Mouse (Mus musculus): ENCODE data around the gene Dlgap4. TPM values are rescaled to one million over a fixed set of nuclear protein-coding genes. Genes with fewer than 3 reads are reported as not detected.

Gene Dlgap4
- polyA plus RNA-seq, 1 experiment from 2014 or later, result 56.3 TPM

DNA sequence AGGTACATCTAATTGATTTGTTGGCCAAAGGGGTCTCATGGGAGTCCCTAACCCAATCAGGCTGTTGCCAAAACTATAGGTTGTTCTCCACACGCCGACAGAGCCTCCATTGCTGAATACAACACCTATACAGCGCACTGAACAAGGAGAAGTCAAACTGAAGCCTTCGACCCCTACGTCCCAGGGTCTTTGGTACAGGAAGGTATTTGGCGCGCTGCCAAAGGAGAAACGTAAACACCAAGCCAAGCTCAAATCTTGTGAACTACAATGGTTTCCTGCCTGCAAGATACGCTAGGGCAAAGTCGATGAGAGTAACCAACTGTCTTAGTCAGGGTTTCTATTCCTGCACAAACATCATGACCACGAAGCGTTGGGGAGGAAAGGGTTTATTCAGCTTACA is 155.8 kb downstream of the Dlgap4 start:
- no peak for ATAC-seq (ENCODE audit: insufficient read depth, low FRiP score, low read depth)
- Histone ChIP-seq H3K9me3 (no peaks in the 10 kb centered on the region), H3K27me3 (replicated peaks) (no peaks in the 10 kb centered on the region), H3K27ac (no peak overlapping the region), H3K9ac (no peak overlapping the region), H3K4me2 (no peak overlapping the region), H3K36me3 (no peaks in the 10 kb centered on the region), H3K4me3 (replicated peaks) (no peak overlapping the region), H3K4me1 (no peaks in the 10 kb centered on the region)
- 56% methylated on average over 12 of the region's 12 CpGs for WGBS

DNA sequence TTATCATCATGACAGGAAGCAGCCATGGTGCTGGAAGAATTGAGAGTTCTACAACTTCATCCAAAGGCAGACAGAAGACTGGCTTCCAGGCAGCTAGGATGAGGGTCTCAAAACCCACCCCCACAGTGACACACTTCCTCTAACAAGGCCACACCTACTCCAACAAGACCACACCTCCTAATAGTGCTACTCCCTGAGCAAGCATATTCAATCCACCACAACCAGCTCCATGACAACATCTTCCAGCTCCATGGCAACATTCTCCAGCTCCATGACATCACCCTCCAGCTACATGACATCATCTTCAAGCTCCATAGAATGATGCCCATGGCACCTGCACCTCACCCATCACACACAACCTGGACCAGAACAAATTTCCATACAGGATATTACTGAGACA is 160.0 kb downstream of the Dlgap4 start:
- Histone ChIP-seq H3K9me3 (no peaks in the 10 kb centered on the region), H3K4me2 (no peak overlapping the region), H3K27me3 (replicated peaks) (no peaks in the 10 kb centered on the region), H3K27ac (no peak overlapping the region), H3K4me3 (replicated peaks) (no peak overlapping the region), H3K4me1 (peaks cover 13% of the 10 kb centered on the region; the same call in 1 of the 2 replicates), H3K36me3 (no peaks in the 10 kb centered on the region), H3K9ac (no peak overlapping the region)
- ATAC-seq (ENCODE audit: insufficient read depth, low FRiP score, low read depth), result no peak

- H3K4me3 ChIP-seq (replicated peaks), result peak overlapping the region; percentile 50
- H3K4me1 ChIP-seq, result peaks cover 17% of the 10 kb centered on the region; the same call in 1 of the 2 replicates
- H3K4me2 ChIP-seq, result peak overlapping the region; percentile 61
- ATAC-seq (ENCODE audit: insufficient read depth, low FRiP score, low read depth), result no peak
- H3K9ac ChIP-seq, result peak overlapping the region; percentile 32
- no peaks in the 10 kb centered on the region for H3K27me3 ChIP-seq (replicated peaks)
- H3K9me3 ChIP-seq, result no peaks in the 10 kb centered on the region
- no peaks in the 10 kb centered on the region for H3K36me3 ChIP-seq
- 56% methylated on average over 13 of the region's 13 CpGs for WGBS
- peak overlapping the region; percentile 95 for H3K27ac ChIP-seq
Observed at GRCm38 (mm10) chr2:156774035-156774737, 160.7 kb downstream of the Dlgap4 start.

GRCm38 (mm10) chr2:156774738-156775454 is 161.4 kb downstream of the Dlgap4 start, which contains the start of gene Myl9:
Gene Myl9 (plus strand): TSS chr2:156775420.
- no peaks in the 10 kb centered on the region for H3K9me3 ChIP-seq
- H3K4me3 ChIP-seq (replicated peaks), result peak within 1 kb of the TSS; percentile 50
- H3K4me1 ChIP-seq, result peaks cover 18% of the 10 kb centered on the region; the same call in 1 of the 2 replicates
- H3K9ac ChIP-seq, result peak within 1 kb of the TSS; percentile 52
- peak; percentile 88 for ATAC-seq (ENCODE audit: insufficient read depth, low FRiP score, low read depth)
- H3K36me3 ChIP-seq, result no peaks in the 10 kb centered on the region
- peak within 1 kb of the TSS; percentile 61 for H3K4me2 ChIP-seq
- H3K27ac ChIP-seq, result peak within 1 kb of the TSS; percentile 95
- H3K27me3 ChIP-seq (replicated peaks), result no peaks in the 10 kb centered on the region
- 5% methylated on average over 28 of the region's 28 CpGs for WGBS

- no peaks in the 10 kb centered on the region for H3K9me3 ChIP-seq
- H3K27ac ChIP-seq, result peak overlapping the region; percentile 89
- ATAC-seq (ENCODE audit: insufficient read depth, low FRiP score, low read depth), result no peak
- peak overlapping the region; percentile 52 for H3K9ac ChIP-seq
- WGBS, result 29% methylated on average over 17 of the region's 17 CpGs
- H3K36me3 ChIP-seq, result no peaks in the 10 kb centered on the region
- H3K27me3 ChIP-seq (replicated peaks), result no peaks in the 10 kb centered on the region
- H3K4me2 ChIP-seq, result peak overlapping the region; percentile 61
- H3K4me3 ChIP-seq (replicated peaks), result peak overlapping the region; percentile 50
- peaks cover 26% of the 10 kb centered on the region for H3K4me1 ChIP-seq
Observed at GRCm38 (mm10) chr2:156775455-156776435, 162.2 kb downstream of the Dlgap4 start.

DNA sequence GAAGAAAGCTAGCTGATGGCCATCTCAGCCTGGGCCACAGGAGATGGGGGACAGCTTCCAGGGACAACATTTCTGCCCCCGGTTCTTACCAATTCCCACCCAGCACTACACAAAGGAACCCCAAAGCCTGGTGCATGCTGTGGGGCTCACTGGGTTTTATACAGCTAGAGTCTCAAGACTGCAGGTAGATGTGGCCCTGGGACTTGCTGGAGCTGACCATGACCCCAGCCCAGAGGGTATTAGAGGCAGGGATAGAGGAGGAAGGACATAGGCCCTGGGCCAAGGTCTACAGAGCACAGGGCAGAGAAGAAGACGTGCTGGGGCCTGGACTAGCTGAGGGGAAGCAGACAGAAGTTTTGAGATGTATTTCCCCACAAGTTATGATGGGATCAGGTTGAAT is 163.4 kb downstream of the Dlgap4 start:
- H3K9ac ChIP-seq, result peak overlapping the region; percentile 1; the same call in 1 of the 2 replicates
- 85% methylated on average over 2 of the region's 2 CpGs for WGBS
- H3K27ac ChIP-seq, result peak overlapping the region; percentile 51
- peak overlapping the region; percentile 36 for H3K4me3 ChIP-seq (replicated peaks)
- H3K27me3 ChIP-seq (replicated peaks), result no peaks in the 10 kb centered on the region
- no peaks in the 10 kb centered on the region for H3K36me3 ChIP-seq
- H3K4me2 ChIP-seq, result peak overlapping the region; percentile 49
- ATAC-seq (ENCODE audit: insufficient read depth, low FRiP score, low read depth), result no peak
- no peaks in the 10 kb centered on the region for H3K9me3 ChIP-seq
- H3K4me1 ChIP-seq, result peaks cover 31% of the 10 kb centered on the region

DNA sequence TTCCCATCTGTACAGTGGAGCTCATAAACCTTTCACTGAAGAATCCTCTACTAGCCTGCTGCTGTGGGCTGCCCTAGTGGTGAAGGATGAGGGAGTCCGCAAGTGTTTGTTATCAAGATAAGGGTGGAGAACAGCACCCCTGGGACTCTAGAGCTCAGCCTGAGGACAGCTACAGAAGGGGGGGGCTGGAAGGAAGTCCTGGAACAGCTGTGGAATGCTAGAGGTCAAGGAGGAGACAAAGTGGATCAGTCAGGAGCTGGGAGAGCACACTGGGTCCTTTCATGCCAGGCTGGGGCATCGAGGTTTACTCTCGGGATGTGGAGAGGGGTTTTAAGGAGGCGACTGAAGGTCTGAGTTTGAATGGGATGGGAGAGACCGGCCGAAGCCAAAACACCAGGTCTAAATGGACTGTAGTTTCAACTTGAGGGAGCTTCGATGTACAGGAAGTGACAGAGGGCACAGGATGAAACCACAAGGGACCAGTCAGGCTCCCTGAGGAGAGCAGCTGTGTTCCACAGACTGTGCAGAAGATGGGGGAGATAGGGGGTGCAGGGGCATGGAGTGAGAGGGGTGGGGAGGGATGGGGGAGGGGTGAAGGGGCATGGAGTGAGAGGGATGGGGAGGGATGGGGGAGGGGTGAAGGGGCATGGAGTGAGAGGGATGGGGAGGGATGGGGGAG is 164.0 kb downstream of the Dlgap4 start:
- H3K9me3 ChIP-seq, result no peaks in the 10 kb centered on the region
- no peaks in the 10 kb centered on the region for H3K36me3 ChIP-seq
- ATAC-seq (ENCODE audit: insufficient read depth, low FRiP score, low read depth), result no peak
- peak overlapping the region; percentile 1; the same call in 1 of the 2 replicates for H3K9ac ChIP-seq
- H3K4me1 ChIP-seq, result peaks cover 31% of the 10 kb centered on the region
- peak overlapping the region; percentile 49 for H3K4me2 ChIP-seq
- 42% methylated on average over 7 of the region's 7 CpGs for WGBS
- H3K27me3 ChIP-seq (replicated peaks), result no peaks in the 10 kb centered on the region
- peak overlapping the region; percentile 36 for H3K4me3 ChIP-seq (replicated peaks)
- peak overlapping the region; percentile 51; the same call in 1 of the 2 replicates for H3K27ac ChIP-seq

- no peak for ATAC-seq (ENCODE audit: insufficient read depth, low FRiP score, low read depth)
- Histone ChIP-seq H3K27me3 (replicated peaks) (no peaks in the 10 kb centered on the region), H3K4me3 (replicated peaks) (peak overlapping the region; percentile 23), H3K27ac (peak overlapping the region; percentile 7; the same call in 1 of the 2 replicates), H3K9ac (no peak overlapping the region), H3K4me2 (peak overlapping the region; percentile 28), H3K4me1 (peaks cover 31% of the 10 kb centered on the region), H3K9me3 (no peaks in the 10 kb centered on the region), H3K36me3 (no peaks in the 10 kb centered on the region)
- 65% methylated on average over 8 of the region's 8 CpGs for WGBS
Observed at GRCm38 (mm10) chr2:156778571-156778970, 165.1 kb downstream of the Dlgap4 start.

DNA sequence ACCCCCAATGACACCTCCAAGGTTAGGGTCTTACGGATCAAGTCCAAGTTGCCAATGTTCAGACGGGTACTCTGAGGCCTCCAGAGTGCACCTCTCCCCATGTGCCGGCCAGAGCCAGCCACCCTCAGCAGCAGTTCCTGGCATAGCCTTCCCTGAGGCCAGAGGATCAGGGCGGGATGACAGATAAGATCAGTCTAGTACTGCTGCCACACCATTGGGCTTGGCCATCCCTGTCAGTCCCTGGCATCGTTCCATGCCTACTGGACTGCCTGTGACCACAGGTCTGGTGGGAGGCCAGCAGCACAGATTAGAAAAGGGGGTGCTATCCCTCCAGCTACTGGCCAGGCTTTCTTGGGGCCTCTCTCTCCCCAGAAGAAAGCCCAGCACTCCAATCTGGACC is 165.5 kb downstream of the Dlgap4 start:
- Histone ChIP-seq H3K4me3 (replicated peaks) (peak overlapping the region; percentile 23), H3K4me2 (peak overlapping the region; percentile 28), H3K9me3 (no peaks in the 10 kb centered on the region), H3K27ac (no peak overlapping the region; the same call in 1 of the 2 replicates), H3K27me3 (replicated peaks) (no peaks in the 10 kb centered on the region), H3K9ac (no peak overlapping the region), H3K4me1 (peaks cover 31% of the 10 kb centered on the region), H3K36me3 (no peaks in the 10 kb centered on the region)
- WGBS, result 73% methylated on average over 5 of the region's 5 CpGs
- ATAC-seq (ENCODE audit: insufficient read depth, low FRiP score, low read depth), result no peak

DNA sequence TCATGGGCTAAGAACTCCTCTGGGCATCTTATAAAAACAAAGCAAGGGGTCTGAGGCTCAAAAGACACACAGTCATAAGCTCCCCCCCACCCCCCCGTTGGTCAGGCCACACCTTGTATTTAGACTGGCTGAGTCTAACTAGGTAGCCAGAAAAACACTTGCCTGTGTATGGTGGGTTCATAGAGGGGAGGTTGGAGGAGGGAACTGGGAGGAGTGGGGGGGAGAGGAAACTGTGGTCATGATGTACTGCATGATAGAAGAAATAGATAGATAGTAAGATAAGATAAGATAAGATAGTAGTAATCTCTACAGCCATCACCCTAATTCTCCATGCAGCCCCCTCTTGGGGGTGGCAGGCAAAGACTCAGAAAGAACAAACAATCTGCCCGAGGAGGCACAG is 166.0 kb downstream of the Dlgap4 start:
- ATAC-seq (ENCODE audit: insufficient read depth, low FRiP score, low read depth), result no peak
- H3K9ac ChIP-seq, result no peak overlapping the region

GRCm38 (mm10) chr2:156780129-156780528 is 166.6 kb downstream of the Dlgap4 start:
- ATAC-seq (ENCODE audit: insufficient read depth, low FRiP score, low read depth), result no peak
- no peaks in the 10 kb centered on the region for H3K27me3 ChIP-seq (replicated peaks)
- no peak overlapping the region for H3K27ac ChIP-seq
- 67% methylated on average over 9 of the region's 9 CpGs for WGBS
- H3K36me3 ChIP-seq, result no peaks in the 10 kb centered on the region
- H3K9me3 ChIP-seq, result no peaks in the 10 kb centered on the region
- H3K4me1 ChIP-seq, result peaks cover 25% of the 10 kb centered on the region
- H3K9ac ChIP-seq, result no peak overlapping the region
- 0 out of 2 replicates have a peak overlapping the region, but pooled peaks have one; percentile 3 for H3K4me3 ChIP-seq (replicated peaks)
- peak overlapping the region; percentile 28 for H3K4me2 ChIP-seq

More for the DNA sequence above, 166.0 kb downstream of the Dlgap4 start:
- no peak overlapping the region for H3K27ac ChIP-seq
- peak overlapping the region; percentile 28 for H3K4me2 ChIP-seq
- no peaks in the 10 kb centered on the region for H3K9me3 ChIP-seq
- H3K36me3 ChIP-seq, result no peaks in the 10 kb centered on the region
- WGBS, result 32% methylated on average over 2 of the region's 2 CpGs
- H3K27me3 ChIP-seq (replicated peaks), result no peaks in the 10 kb centered on the region
- H3K4me3 ChIP-seq (replicated peaks), result peak overlapping the region; percentile 23; the same call in 1 of the 2 replicates
- H3K4me1 ChIP-seq, result peaks cover 31% of the 10 kb centered on the region
